Comparison of ENCODE assay signal across 9 mouse cellular contexts in genomic region chr8:120497503-120497946, GRCm38 (mm10).
DNase-seq lines count a peak whose midpoint lies in the region; ATAC-seq lines count a peak whose summit lies in the region.
"Had no signal": no experiment of that assay in that cellular context is flagged by ENCODE, and none has a peak within 500 bp of the region (broad histone marks: within the 10 kb centered on the region; RNA-seq: fewer than 3 reads in every experiment).

No protein-coding gene starts in this region.

- ATAC-seq in heart, embryonic 12.5 days (ENCODE audit: insufficient number of reproducible peaks, low FRiP score), result no peak
- ATAC-seq in limb, embryonic 11.5 days (ENCODE audit: insufficient number of reproducible peaks, low FRiP score, low TSS enrichment, low read depth), result no peak
- no peak for ATAC-seq in neural tube, embryonic 14.5 days (ENCODE audit: low read depth)

- H3K9ac ChIP-seq in heart, embryonic 12.5 days, result peak overlapping the region; percentile 73
- H3K9ac ChIP-seq in limb, embryonic 11.5 days (ENCODE audit: low read length), result peak overlapping the region; percentile 22; the same call in 1 of the 2 replicates
- 0 out of 2 replicates have a peak overlapping the region, but pooled peaks have one; percentile 29 for H3K9ac ChIP-seq in neural tube, embryonic 14.5 days (replicated peaks; ENCODE audit: low read depth, low read length)
- H3K9ac ChIP-seq: limb, embryonic 15.5 days had no signal

- H3K9me3 ChIP-seq in heart, embryonic 12.5 days (replicated peaks), result no peaks in the 10 kb centered on the region
- no peaks in the 10 kb centered on the region for H3K9me3 ChIP-seq in limb, embryonic 11.5 days (ENCODE audit: control insufficient read depth, low read length)
- H3K9me3 ChIP-seq in neural tube, embryonic 14.5 days (ENCODE audit: control insufficient read depth, low read length), result no peaks in the 10 kb centered on the region
- H3K9me3 ChIP-seq: limb, embryonic 15.5 days had no signal

- DNase-seq in heart, adult 9 months (ENCODE audit: low spot score in 2 of 2), result no peak
- DNase-seq in embryo, embryonic 10.5 days (ENCODE audit: low spot score), result peak; percentile 80
- DNase-seq in limb, embryonic 11.5 days (ENCODE audit: low spot score), result no peak
- no peak for DNase-seq in right cerebral cortex, postnatal 10 days (ENCODE audit: low spot score in 2 of 2)
- DNase-seq in urinary bladder, adult 18-20 months (ENCODE audit: low spot score in 2 of 2), result no peak
- no peak for DNase-seq in ovary, postnatal 14 days (ENCODE audit: low spot score)

- H3K27ac ChIP-seq in heart, embryonic 12.5 days (ENCODE audit: poor library complexity, severe bottlenecking), result peak overlapping the region; percentile 99
- no peak overlapping the region for H3K27ac ChIP-seq in limb, embryonic 11.5 days (replicated peaks; ENCODE audit: low read depth, low read length)
- peak overlapping the region; percentile 46; the same call in 1 of the 2 replicates for H3K27ac ChIP-seq in neural tube, embryonic 14.5 days (ENCODE audit: low read depth, low read length)
- H3K27ac ChIP-seq: limb, embryonic 15.5 days had no signal

- no peaks in the 10 kb centered on the region for H3K36me3 ChIP-seq in heart, embryonic 12.5 days
- H3K36me3 ChIP-seq in limb, embryonic 11.5 days (ENCODE audit: control insufficient read depth, insufficient read depth, low read length), result no peaks in the 10 kb centered on the region
- H3K36me3 ChIP-seq in neural tube, embryonic 14.5 days (ENCODE audit: control insufficient read depth, insufficient read depth, low read length), result no peaks in the 10 kb centered on the region
- H3K36me3 ChIP-seq: limb, embryonic 15.5 days had no signal

- peaks cover 99% of the 10 kb centered on the region for H3K4me1 ChIP-seq in heart, embryonic 12.5 days (replicated peaks)
- peaks cover 62% of the 10 kb centered on the region for H3K4me1 ChIP-seq in limb, embryonic 11.5 days (ENCODE audit: control insufficient read depth, insufficient read depth, low read length)
- peaks cover 71% of the 10 kb centered on the region for H3K4me1 ChIP-seq in neural tube, embryonic 14.5 days (ENCODE audit: control insufficient read depth, insufficient read depth, low read length)

- H3K27me3 ChIP-seq in heart, embryonic 12.5 days (replicated peaks), result no peaks in the 10 kb centered on the region
- no peaks in the 10 kb centered on the region for H3K27me3 ChIP-seq in limb, embryonic 11.5 days (ENCODE audit: control insufficient read depth, insufficient read depth, low read length)
- H3K27me3 ChIP-seq in neural tube, embryonic 14.5 days (ENCODE audit: control insufficient read depth, insufficient read depth, low read length), result no peaks in the 10 kb centered on the region
- H3K27me3 ChIP-seq: limb, embryonic 15.5 days had no signal

- H3K4me2 ChIP-seq in heart, embryonic 12.5 days, result peak overlapping the region; percentile 83
- H3K4me2 ChIP-seq in limb, embryonic 11.5 days (ENCODE audit: low read depth, severe bottlenecking), result no peak overlapping the region
- H3K4me2 ChIP-seq in neural tube, embryonic 14.5 days (ENCODE audit: low read depth, low read length), result peak overlapping the region; percentile 30; the same call in 1 of the 2 replicates
- H3K4me2 ChIP-seq: limb, embryonic 15.5 days had no signal

- 27% methylated on average over 11 of the region's 11 CpGs for WGBS in heart, embryonic 12.5 days
- 6% methylated on average over 11 of the region's 11 CpGs for WGBS in limb, embryonic 11.5 days
- WGBS in neural tube, embryonic 14.5 days, result 5% methylated on average over 11 of the region's 11 CpGs

- H3K4me3 ChIP-seq in heart, embryonic 12.5 days, result no peak overlapping the region
- no peak overlapping the region for H3K4me3 ChIP-seq in limb, embryonic 11.5 days (ENCODE audit: low read depth, low read length)
- no peak overlapping the region for H3K4me3 ChIP-seq in neural tube, embryonic 14.5 days (ENCODE audit: low read depth, low read length)
- H3K4me3 ChIP-seq: limb, embryonic 15.5 days had no signal

Comparison
In these comparisons a context has a peak if more than half of its experiments do, and no peak if none do; other contexts are left out.
1. H3K9ac ChIP-seq: peak in every context shown above with its lines; median percentile 73 in heart, embryonic 12.5 days; 29 in neural tube, embryonic 14.5 days; 22 in limb, embryonic 11.5 days.